Mouse (Mus musculus) heart, adult 11 months (tissue): ENCODE measurements around the gene Gm10563.

Source experiments
- DNase-seq: peaks from one replicate; pipeline ENCODE4 v3.0.0; 2022

Gene Gm10563

DNA sequence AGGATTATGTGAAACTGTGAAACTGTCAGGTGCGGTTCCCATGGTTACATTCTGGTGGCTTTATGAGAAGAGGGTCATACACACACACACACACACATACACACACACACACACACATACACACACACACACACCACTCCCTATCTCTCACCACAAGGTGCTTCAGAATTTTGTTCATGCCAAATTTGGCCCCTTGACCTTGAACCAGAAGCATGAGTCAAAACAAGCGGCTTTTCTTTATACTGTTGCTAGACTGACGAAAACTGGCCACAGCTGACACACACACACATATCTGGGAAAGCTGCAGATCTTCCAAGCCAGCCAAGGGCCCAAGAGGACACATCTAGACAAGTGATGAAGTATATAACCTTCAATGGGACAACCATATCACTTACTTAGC lies 49.4 kb downstream of the Gm10563 start:
- DNase-seq: no peak

- DNase-seq: no peak
These were observed 51.4 kb downstream of the Gm10563 start for GRCm38 (mm10) chr4:155593780-155594179.

DNA sequence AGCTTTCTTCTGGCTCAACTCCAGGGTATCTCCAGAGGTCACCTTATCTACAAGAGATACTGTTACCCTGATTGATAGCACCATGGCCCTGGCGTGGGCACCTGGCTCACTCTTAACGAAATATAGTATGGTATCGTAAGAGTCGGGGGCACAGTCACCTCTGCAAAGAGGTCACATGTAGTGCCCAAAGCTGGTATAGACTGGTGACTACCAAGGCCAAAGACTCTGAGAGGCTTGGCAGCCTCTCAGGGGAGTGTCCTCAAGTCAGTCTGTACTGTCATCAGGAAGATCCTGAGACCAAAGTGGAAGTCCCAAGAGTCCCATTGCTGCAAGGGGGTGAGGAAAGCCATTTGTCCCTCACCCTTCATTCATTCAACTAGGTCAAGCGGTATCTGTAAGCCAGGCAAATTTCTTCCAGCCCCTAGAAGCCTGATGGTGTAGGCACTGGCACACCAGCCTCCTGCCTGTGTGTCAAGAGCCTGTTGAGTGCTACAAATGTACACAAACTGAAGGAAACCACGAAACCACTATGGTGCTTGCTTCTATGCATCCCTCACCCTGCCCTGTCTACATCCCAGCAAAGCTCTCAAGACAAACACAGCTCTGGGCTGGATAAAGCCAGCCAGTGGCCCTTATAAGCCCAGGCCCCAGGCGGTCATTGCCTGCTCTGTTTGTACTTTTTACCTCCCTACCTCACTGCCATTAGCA lies 54.0 kb downstream of the Gm10563 start:
- DNase-seq: no peak

GRCm38 (mm10) chr4:155589356-155589755 lies 55.9 kb downstream of the Gm10563 start:
- DNase-seq: peak; percentile 91

GRCm38 (mm10) chr4:155582279-155582905 lies 62.8 kb downstream of the Gm10563 start:
- DNase-seq: peak; percentile 90

- DNase-seq: peak; percentile 90
These were observed 64.8 kb downstream of the Gm10563 start for GRCm38 (mm10) chr4:155580420-155580819.

- DNase-seq: peak; percentile 96
These were observed 66.7 kb downstream of the Gm10563 start for GRCm38 (mm10) chr4:155578336-155579125.

- DNase-seq: no peak
These were observed 67.5 kb downstream of the Gm10563 start for GRCm38 (mm10) chr4:155577741-155578140.

DNA sequence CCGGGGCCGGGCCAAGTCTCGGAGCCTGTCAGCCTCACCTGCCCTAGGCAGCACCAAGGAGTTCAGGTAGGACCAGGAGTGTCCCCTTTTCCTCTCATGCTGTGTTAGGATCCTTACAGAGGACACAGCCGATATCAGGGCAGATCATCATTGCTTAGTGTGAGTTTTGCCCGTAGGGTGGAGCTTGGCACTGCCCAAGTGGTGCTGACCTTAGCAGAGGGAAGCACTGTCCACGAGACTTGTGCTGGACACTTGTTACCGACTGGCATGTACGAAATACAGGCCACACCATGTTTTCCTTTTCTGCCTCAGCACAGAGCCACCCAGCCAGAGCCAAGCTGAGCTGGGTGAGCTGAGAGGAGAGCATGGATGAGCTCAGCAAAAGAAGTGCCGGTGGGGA lies 68.1 kb downstream of the Gm10563 start:
- peak; percentile 91 for DNase-seq

GRCm38 (mm10) chr4:155575521-155575920 lies 69.7 kb downstream of the Gm10563 start:
- DNase-seq: no peak

- peak; percentile 85 for DNase-seq
These were observed 70.3 kb downstream of the Gm10563 start for GRCm38 (mm10) chr4:155574931-155575330.

DNA sequence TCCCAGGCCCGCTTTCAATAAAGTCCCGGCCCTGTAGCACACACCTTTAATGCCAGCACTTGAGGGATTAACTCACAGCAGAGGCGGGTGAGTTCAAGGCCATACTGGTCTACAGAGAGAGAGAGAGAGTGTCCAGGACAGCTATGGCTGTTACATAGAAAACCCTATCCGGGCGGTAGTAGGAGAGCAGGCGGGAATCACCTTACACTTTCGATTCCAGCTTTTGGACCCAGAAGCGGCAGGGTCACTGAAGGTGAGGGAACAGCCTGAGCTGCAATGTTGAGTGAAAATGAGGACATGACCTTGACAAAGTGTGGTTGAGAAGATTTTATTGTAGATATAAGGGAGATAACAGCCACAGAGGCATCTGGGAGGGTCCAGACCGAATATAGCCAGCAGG lies 71.3 kb downstream of the Gm10563 start:
- DNase-seq: peak; percentile 73

- DNase-seq: peak; percentile 82
These were observed 72.1 kb downstream of the Gm10563 start for GRCm38 (mm10) chr4:155573155-155573554.

DNA sequence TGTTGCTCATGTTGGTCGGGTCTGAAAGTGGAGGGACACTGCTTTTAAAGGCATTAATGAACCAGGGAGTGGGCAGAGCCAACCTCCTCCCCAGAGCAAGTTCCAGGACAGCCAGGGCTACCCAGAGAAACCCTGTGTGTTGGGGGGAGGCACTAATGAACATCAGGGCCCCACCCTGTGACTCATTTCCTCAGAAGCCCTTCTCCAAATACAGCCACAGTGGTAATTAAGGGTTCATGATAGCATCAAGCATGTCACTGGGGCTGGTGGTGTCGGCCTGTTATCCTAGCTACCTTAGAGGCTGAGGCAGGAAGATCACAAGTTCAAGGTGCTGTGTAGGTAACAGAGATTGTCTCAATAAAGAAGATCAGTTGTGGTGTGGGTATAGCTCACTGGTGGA lies 73.8 kb downstream of the Gm10563 start:
- peak; percentile 93 for DNase-seq

GRCm38 (mm10) chr4:155570315-155570714 lies 74.9 kb downstream of the Gm10563 start:
- peak; percentile 85 for DNase-seq

- peak; percentile 75 for DNase-seq
These were observed 75.4 kb downstream of the Gm10563 start for GRCm38 (mm10) chr4:155569818-155570217.

- DNase-seq: peak; percentile 86
These were observed 76.4 kb downstream of the Gm10563 start for GRCm38 (mm10) chr4:155568632-155569370.

GRCm38 (mm10) chr4:155568170-155568569 lies 77.0 kb downstream of the Gm10563 start:
- DNase-seq: no peak

DNA sequence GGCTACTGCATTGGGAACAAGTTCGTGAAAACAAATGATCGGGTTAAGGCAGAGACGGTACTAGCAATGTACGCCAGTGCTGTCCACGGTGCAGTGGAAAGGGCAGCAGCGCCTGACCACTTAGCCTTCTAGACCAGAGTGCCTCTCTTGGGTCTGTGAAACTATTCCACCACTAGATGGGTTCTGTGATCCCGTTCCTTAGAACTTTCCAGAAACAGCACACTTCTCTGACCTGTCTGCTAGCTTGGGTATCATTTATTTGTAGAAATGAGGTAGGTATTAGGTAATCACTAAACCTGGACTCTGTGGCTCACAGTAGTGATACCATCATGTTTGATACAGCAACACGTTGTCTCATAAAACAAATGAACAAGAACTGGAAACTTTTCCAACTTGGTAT lies 78.7 kb downstream of the Gm10563 start:
- no peak for DNase-seq
